Mouse (Mus musculus): ENCODE results near the gene Kdm6b. TPM values are rescaled to one million over a fixed set of nuclear protein-coding genes. Genes with fewer than 3 reads are reported as not detected.

Gene Kdm6b
- polyA plus RNA-seq, 1 experiment from 2014 or later = 59.2 TPM

DNA sequence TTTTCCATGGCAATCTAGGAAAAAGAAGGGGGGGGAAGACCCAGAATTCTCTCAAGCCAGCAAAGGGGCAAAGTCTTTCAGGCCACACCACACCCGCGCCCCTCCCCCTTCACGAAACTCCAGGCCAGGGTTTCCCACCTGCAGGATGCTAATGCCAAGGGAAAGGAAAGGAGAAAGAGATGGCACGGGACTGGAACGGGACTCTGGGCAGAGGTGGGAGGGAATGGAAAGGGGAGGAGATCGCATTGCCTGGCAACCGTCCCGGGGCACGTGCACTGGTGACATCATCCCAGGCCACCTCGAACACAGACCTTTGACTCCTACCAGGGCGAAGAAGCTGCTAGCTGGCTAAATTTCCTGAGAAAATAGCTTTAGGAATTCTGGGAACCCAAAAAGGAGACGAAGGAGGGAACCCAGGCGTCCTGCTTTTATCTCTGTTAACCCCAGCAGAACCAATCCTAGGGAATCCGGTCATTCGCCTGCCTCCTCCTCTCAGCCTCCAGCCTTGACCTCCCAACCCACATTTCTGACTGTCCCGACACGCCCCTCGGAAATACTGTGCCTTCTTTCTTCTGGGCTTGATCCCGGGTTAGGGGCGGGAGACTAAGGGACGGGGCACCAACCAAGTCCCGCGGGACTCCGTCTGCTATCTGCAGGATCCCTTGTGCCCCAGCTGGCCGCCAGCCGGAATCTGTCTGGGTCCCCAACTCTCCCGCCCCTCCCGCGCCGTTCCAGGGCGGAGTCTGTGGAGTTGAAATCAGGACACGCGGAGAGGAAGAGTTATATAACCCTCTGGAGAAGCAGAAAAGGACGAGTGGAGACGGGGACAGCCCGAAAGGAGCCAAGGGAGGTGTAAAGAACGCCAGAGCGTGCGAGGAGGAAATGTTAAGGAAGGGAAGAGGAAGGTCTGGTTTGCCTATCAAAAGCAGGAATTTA, 4.2 kb upstream of the Kdm6b start:
- peak overlapping the region; percentile 83 for H3K4me3 ChIP-seq (replicated peaks)
- H3K9ac ChIP-seq (replicated peaks) = peak overlapping the region; percentile 75
- H3K27ac ChIP-seq = peak overlapping the region; percentile 100
- peak overlapping the region; percentile 96 for H3K4me2 ChIP-seq (replicated peaks)
- under 1% methylated on average over 39 of the region's 39 CpGs for WGBS
- peaks cover 7% of the 10 kb centered on the region for H3K36me3 ChIP-seq
- peak; percentile 25 for ATAC-seq
- peaks cover 29% of the 10 kb centered on the region for H3K27me3 ChIP-seq
- peaks cover 75% of the 10 kb centered on the region for H3K4me1 ChIP-seq (replicated peaks)
- H3K9me3 ChIP-seq = no peaks in the 10 kb centered on the region

DNA sequence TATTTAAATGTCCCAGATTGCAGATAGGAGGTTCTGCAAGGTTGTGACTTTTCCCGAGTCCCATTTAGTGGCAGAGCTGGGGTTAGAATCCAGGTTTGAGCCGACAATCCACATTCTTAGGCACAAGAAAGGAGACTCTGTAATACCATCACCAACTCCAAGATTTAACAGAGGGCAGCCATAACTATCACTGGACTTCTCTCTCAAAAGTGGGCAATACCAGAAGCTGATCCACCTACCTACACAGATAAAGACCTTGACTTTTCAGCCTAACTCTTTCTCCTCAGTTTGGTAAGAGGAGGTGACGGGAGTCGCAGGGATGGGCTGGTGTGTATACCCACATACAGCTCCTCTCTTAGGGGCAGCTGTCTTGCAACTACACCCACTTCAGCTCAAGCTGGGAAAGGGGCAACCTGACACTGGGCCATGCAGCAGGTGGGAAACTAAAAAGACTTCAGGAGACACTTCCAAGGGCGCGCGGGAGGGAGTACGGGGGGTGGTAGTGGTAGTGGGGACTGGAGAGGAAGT, 3.5 kb upstream of the Kdm6b start:
- no peak for ATAC-seq
- Histone ChIP-seq H3K4me3 (replicated peaks) (peak overlapping the region; percentile 83), H3K9me3 (no peaks in the 10 kb centered on the region), H3K9ac (replicated peaks) (peak overlapping the region; percentile 63), H3K4me2 (replicated peaks) (peak overlapping the region; percentile 96), H3K27ac (peak overlapping the region; percentile 100), H3K27me3 (peaks cover 22% of the 10 kb centered on the region), H3K4me1 (replicated peaks) (peaks cover 82% of the 10 kb centered on the region), H3K36me3 (peaks cover 13% of the 10 kb centered on the region)
- 1% methylated on average over 8 of the region's 8 CpGs for WGBS

DNA sequence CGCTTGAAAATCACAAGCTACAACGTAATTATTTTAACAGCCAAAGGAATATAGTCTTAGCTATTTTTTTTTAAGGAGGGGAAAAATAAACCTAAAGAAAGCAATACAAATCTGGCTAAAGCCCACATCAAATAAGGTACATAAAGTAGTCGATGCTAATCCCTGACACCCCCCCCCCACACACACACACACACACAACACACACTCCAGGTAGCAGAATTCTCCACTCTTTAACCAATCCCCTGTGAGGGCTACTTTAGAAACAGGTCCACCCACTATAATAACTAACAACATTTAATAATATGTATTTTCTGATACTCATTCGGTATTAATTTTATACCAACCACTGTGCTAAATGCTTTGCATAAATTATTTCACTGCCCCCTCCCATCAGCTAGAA, 3.0 kb upstream of the Kdm6b start:
- Histone ChIP-seq H3K4me1 (replicated peaks) (peaks cover 84% of the 10 kb centered on the region), H3K27ac (peak overlapping the region; percentile 100), H3K36me3 (peaks cover 15% of the 10 kb centered on the region), H3K4me3 (replicated peaks) (peak overlapping the region; percentile 83), H3K9ac (replicated peaks) (peak overlapping the region; percentile 63), H3K4me2 (replicated peaks) (peak overlapping the region; percentile 96), H3K27me3 (peaks cover 17% of the 10 kb centered on the region), H3K9me3 (no peaks in the 10 kb centered on the region)
- 1% methylated on average over 4 of the region's 4 CpGs for WGBS
- no peak for ATAC-seq

DNA sequence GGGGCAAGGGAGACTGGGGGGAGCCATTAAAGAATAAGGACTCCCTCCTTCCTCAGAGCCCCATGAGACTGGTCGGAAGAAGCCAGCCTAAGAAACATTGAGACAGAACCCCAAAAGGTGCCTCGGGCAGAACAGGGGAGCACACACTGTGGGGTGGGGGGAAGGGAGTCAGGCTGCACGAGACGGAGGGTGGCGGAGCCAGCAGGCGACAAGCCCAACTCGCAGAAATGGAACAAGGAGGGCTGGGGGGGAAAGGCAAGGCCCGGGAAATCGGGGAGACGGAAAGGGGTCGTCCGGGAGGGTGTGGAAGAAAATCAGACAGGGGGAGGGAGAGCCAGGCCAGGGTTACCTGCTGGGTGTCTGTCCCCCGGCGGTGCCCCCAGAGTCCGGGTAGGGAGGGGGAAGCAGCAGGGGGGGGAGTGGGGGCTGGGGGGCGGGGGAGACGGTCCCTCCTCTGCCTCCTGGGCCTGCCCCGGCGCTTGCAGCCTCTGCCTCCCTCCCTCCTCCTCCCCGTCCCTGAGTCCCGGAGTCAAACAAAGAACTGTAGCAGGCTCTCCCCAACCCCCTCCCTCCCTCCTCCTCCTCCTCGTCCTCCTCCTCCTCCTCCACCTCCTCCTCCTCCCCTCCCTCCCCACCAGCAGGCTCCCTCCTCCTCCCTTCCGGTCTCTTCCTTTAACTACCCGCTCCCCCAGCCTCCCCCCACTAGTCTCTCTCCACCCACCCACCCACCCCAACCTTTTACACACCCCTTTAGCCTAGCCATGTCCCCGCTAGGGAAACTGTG, 2.4 kb upstream of the Kdm6b start:
- Histone ChIP-seq H3K9ac (replicated peaks) (peak overlapping the region; percentile 99), H3K4me1 (replicated peaks) (peaks cover 78% of the 10 kb centered on the region), H3K36me3 (peaks cover 15% of the 10 kb centered on the region), H3K9me3 (no peaks in the 10 kb centered on the region), H3K27me3 (peaks cover 11% of the 10 kb centered on the region), H3K27ac (peak overlapping the region; percentile 100), H3K4me2 (replicated peaks) (peak overlapping the region; percentile 96), H3K4me3 (replicated peaks) (peak overlapping the region; percentile 83)
- ATAC-seq = no peak
- WGBS = under 1% methylated on average over 16 of the region's 25 CpGs

DNA sequence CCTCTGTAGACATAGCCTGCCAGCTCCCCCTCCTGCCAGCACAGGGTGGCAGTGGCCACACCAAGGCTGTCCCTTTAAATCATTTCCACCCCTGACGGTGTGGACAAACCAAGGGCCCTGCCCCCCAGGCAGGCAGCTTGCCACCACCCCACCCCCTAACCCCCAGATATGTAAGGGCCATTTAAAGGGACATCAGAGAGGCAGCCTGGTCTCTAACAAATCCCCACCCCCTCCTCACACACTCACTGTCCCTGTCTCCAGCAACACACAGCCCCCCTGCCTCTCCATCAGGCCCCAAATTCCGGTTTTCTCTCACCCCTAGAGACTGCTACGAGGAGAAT, 1.8 kb upstream of the Kdm6b start:
- Histone ChIP-seq H3K27me3 (peaks cover 5% of the 10 kb centered on the region), H3K4me2 (replicated peaks) (peak overlapping the region; percentile 96), H3K4me3 (replicated peaks) (peak overlapping the region; percentile 83), H3K9ac (replicated peaks) (peak overlapping the region; percentile 99), H3K4me1 (replicated peaks) (peaks cover 76% of the 10 kb centered on the region), H3K9me3 (no peaks in the 10 kb centered on the region), H3K27ac (peak overlapping the region; percentile 100), H3K36me3 (peaks cover 15% of the 10 kb centered on the region)
- WGBS = 0% methylated on average over 3 of the region's 3 CpGs
- peak; percentile 22 for ATAC-seq

DNA sequence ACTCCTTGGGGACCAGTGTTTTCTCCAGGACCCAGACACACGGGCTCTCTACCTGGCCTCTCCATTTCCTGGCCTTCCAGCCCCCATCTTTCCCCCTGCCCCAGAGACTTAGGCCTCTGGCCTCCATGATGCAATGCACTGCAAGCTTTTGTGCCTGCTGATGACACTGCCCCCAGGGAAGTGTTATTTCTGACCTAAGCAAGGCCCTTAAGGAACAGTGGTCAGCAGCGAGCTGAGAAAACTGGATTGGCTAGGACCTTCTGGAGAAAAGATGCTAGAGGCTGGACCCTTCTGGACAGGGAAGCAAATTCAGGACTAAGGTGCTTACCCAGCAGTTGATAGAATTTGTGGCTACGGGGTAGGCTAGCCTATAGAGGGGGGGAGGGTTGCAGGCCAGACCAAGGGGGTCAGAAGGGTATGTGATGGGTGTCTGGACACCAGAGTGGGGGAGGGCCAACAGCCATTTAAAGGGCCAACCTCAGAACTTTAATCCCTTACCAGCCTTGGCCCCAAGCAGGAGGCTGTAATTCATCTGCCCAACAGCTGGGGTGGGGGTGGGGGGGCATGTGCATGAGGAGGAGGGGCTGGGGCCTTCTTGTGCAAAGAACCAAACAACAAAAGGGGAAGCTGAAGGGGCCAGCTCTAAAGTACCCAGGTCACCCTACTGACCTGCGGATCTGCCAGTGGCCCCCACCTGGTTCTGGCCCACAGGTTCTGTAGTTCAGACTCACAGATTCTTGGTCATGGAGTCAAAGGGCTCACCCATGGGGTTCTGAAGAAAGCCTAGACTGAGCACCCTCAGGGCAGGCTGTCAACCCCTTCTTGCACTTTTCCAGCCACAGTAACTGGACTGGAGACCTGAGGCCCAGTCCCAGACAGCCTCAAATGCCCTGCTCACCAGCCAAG, 1.2 kb upstream of the Kdm6b start:
- H3K9me3 ChIP-seq = no peaks in the 10 kb centered on the region
- H3K27ac ChIP-seq = peak overlapping the region; percentile 100
- peaks cover 71% of the 10 kb centered on the region for H3K4me1 ChIP-seq (replicated peaks)
- 11% methylated on average over 4 of the region's 4 CpGs for WGBS
- H3K4me3 ChIP-seq (replicated peaks) = peak overlapping the region; percentile 83
- H3K27me3 ChIP-seq = no peaks in the 10 kb centered on the region
- no peak for ATAC-seq
- H3K36me3 ChIP-seq = peaks cover 15% of the 10 kb centered on the region
- peak overlapping the region; percentile 96 for H3K4me2 ChIP-seq (replicated peaks)
- H3K9ac ChIP-seq (replicated peaks) = peak overlapping the region; percentile 99

DNA sequence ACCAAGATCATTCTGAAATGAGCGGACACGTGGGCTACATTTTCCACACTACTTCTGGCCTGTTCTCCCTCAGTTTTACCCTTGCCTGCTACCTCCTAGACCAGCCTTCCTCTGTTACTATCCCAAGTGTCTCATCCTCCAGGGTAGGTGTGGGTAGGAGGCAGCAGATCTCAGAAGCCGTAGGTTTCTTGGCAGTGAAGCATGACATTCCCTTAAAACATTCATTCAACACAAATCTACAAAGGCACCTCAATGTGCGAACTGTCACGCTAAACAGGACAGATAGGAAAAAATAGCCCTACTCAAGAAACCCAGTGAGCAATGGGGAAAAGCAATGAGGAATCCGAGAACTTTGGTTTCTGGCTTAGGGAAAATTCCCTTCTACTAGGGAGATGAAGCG, 927 bp downstream of the Kdm6b start:
- Histone ChIP-seq H3K9ac (replicated peaks) (peak overlapping the region; percentile 99), H3K4me2 (replicated peaks) (peak overlapping the region; percentile 96), H3K27ac (peak overlapping the region; percentile 100), H3K36me3 (peaks cover 21% of the 10 kb centered on the region), H3K4me1 (replicated peaks) (peaks cover 75% of the 10 kb centered on the region), H3K4me3 (replicated peaks) (peak overlapping the region; percentile 83), H3K27me3 (no peaks in the 10 kb centered on the region), H3K9me3 (no peaks in the 10 kb centered on the region)
- WGBS = 62% methylated on average over 7 of the region's 7 CpGs
- ATAC-seq = no peak

DNA sequence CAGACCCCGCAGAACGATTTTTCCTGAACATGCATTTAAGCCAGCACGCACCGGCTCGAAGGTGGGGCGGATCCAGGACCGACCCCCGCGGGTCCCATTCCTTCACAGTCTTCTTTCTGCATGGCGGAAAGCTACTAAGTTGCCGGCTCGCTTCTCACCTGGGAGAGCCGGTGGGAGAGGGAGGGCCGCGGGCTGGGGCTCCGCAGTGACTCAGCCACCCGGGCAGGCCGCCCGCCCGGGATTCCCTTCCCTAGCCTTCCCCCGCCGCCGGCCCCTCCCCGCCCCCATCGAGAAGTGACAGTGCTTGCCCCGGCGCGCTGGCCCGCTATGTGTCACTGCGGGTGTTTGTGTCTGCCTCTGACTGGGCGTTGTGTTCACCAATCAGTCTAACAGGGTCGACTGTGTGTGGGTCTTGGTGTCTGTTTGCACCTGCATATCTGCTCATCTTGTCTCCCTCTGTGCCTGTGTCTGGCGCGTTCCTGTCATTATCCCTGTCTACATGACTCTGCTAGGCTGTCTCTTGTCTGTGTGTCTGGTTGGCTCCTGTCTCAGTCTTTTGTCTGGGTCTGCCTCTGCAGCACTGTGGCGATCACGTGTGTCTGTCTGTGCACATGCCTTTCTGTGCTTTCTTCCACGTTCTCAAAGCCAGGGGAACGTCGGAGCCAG, 1.8 kb downstream of the Kdm6b start:
- Histone ChIP-seq H3K36me3 (peaks cover 30% of the 10 kb centered on the region), H3K27me3 (no peaks in the 10 kb centered on the region), H3K4me1 (replicated peaks) (peaks cover 70% of the 10 kb centered on the region), H3K4me2 (replicated peaks) (peak overlapping the region; percentile 96), H3K4me3 (replicated peaks) (peak overlapping the region; percentile 83), H3K27ac (peak overlapping the region; percentile 100), H3K9ac (replicated peaks) (peak overlapping the region; percentile 99), H3K9me3 (no peaks in the 10 kb centered on the region)
- WGBS = 1% methylated on average over 37 of the region's 39 CpGs
- no peak for ATAC-seq

DNA sequence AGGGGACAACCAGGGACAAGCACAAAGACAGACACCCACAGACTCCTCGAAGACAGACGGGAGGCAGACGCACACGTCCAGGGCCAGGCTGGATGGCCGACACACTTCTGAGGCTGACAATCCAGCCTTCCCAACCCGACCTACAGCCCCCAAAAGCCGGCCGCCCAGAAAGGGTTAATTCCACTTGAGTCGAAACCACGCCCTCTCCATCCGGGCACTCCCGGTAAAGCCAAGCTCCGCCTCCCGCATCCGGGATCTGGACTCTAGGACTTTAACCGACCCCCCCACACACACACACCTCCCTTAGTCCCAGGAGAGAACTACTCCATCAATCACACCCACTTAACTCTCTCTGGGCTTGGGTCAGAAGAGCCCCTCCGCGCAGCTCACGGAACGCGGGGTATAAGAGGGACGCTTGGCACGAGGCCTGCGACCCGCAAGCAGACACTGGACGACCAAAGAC, 2.4 kb downstream of the Kdm6b start:
- Histone ChIP-seq H3K27me3 (no peaks in the 10 kb centered on the region), H3K4me1 (replicated peaks) (peaks cover 66% of the 10 kb centered on the region), H3K9me3 (no peaks in the 10 kb centered on the region), H3K36me3 (peaks cover 36% of the 10 kb centered on the region), H3K27ac (peak overlapping the region; percentile 100), H3K4me2 (replicated peaks) (peak overlapping the region; percentile 96), H3K9ac (replicated peaks) (peak overlapping the region; percentile 99), H3K4me3 (replicated peaks) (peak overlapping the region; percentile 83)
- WGBS = under 1% methylated on average over 26 of the region's 26 CpGs
- ATAC-seq = peak; percentile 35

DNA sequence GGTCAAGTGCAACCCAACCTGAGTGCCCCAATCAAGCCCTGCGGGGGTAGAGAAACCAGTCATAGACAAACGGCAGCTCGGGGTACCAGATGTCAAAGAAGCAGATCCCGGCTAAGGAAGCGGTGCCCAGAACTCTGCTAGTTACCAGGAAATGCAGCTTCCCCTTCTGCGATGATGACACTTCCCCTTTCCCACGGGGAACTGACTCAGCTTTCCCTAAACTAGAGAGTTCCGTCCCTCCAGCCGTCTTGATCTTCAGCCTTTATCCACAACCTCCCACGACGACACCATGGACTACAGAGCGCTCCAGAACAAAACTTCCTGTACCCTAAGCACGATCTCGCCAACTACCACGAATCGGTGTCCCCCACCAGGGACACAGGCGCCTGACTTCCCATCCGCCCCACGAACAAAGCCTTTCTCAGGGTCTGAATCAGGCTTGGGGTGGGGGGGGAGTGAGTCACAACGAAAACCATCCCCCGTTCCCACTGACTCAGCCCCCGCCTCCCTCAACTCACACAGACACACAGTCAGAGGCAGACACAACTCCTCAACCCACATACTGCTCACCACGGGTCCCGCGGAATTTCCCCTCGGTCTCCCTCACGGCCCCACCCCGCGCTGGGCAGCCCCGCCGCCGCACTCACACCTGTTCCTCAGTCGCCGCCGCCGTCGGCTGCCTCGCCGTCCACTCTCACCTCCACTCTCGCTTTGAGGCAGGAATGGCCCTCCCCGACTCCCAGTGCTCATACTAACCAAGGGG, 3.0 kb downstream of the Kdm6b start:
- WGBS = under 1% methylated on average over 41 of the region's 41 CpGs
- no peaks in the 10 kb centered on the region for H3K9me3 ChIP-seq
- peak overlapping the region; percentile 99 for H3K9ac ChIP-seq (replicated peaks)
- peak; percentile 13; the same call in 1 of the 2 replicates for ATAC-seq
- H3K36me3 ChIP-seq = peaks cover 42% of the 10 kb centered on the region
- peaks cover 66% of the 10 kb centered on the region for H3K4me1 ChIP-seq (replicated peaks)
- H3K27me3 ChIP-seq = no peaks in the 10 kb centered on the region
- H3K4me3 ChIP-seq (replicated peaks) = peak overlapping the region; percentile 83
- H3K4me2 ChIP-seq (replicated peaks) = peak overlapping the region; percentile 96
- H3K27ac ChIP-seq = peak overlapping the region; percentile 100

Data from midbrain, embryonic 13.5 days (tissue).